Mouse (Mus musculus) WW6 (cell line): ENCODE results near the gene Fut1.

ENCODE experiments used
- DNase-seq: peaks from one replicate; pipeline ENCODE4 v3.0.0-alpha.2; 2013; ENCODE audit warnings: low read depth, low spot score

Gene Fut1

GRCm38 (mm10) chr7:45598960-45599879, 17.9 kb upstream of the Fut1 start:
- DNase-seq: peak; percentile 49

- DNase-seq: no peak
Observed at GRCm38 (mm10) chr7:45605704-45606289, 11.3 kb upstream of the Fut1 start.

GRCm38 (mm10) chr7:45609511-45609910, 7.6 kb upstream of the Fut1 start:
- DNase-seq: no peak

GRCm38 (mm10) chr7:45616277-45616676, 812 bp upstream of the Fut1 start:
- DNase-seq: no peak

- no peak for DNase-seq
Observed at GRCm38 (mm10) chr7:45618316-45618715, 1.2 kb downstream of the Fut1 start.

- DNase-seq: no peak
Observed at GRCm38 (mm10) chr7:45619592-45619991, 2.5 kb downstream of the Fut1 start.

GRCm38 (mm10) chr7:45621443-45621842, 4.4 kb downstream of the Fut1 start, which contains the start of gene Izumo1:
Izumo1 (plus strand) TSS chr7:45621811.
- DNase-seq: no peak

GRCm38 (mm10) chr7:45623507-45623906, 6.4 kb downstream of the Fut1 start:
- no peak for DNase-seq

GRCm38 (mm10) chr7:45624718-45625117, 7.6 kb downstream of the Fut1 start:
- no peak for DNase-seq

- no peak for DNase-seq
Observed at GRCm38 (mm10) chr7:45625481-45625880, 8.4 kb downstream of the Fut1 start.

- no peak for DNase-seq
Observed at GRCm38 (mm10) chr7:45626571-45627076, 9.5 kb downstream of the Fut1 start.

- DNase-seq: no peak
Observed at GRCm38 (mm10) chr7:45627261-45627660, 10.2 kb downstream of the Fut1 start, which contains the start of gene Rasip1. Rasip1 (plus strand) TSS chr7:45627488.

GRCm38 (mm10) chr7:45628364-45629294, 11.5 kb downstream of the Fut1 start:
- DNase-seq: peak; percentile 87

- DNase-seq: no peak
Observed at GRCm38 (mm10) chr7:45630064-45630907, 13.2 kb downstream of the Fut1 start.

- DNase-seq: no peak
Observed at GRCm38 (mm10) chr7:45632499-45632898, 15.4 kb downstream of the Fut1 start.

GRCm38 (mm10) chr7:45634946-45635681, 18.0 kb downstream of the Fut1 start:
- no peak for DNase-seq

- DNase-seq: no peak
Observed at GRCm38 (mm10) chr7:45635711-45636688, 18.9 kb downstream of the Fut1 start.

GRCm38 (mm10) chr7:45637710-45638109, 20.6 kb downstream of the Fut1 start:
- no peak for DNase-seq
